Mouse (Mus musculus): ENCODE measurements around the gene Mecom. TPM values are rescaled to one million over a fixed set of nuclear protein-coding genes. Genes with fewer than 3 reads are reported as not detected.

The Mecom gene
- total and polyA plus RNA-seq, 3 experiments: not detected

- H3K27me3 ChIP-seq (replicated peaks): no peaks in the 10 kb centered on the region
- in situ Hi-C loops (cut with MboI; ENCODE audit: low pct_ligation_motif_present, low pct_unique_long_range_greater_than_20kb, low sequenced_read_pairs): no loop called here
- TF ChIP-seq NRF1 (IDR thresholded peaks at IDR 0.05; ENCODE audit: low read depth, low read length) (no peak), MAFK (IDR thresholded peaks at IDR 0.05; ENCODE audit: insufficient replicate concordance, low read length) (no peak), MXI1 (IDR thresholded peaks at IDR 0.05; ENCODE audit: low read depth, low read length) (no peak), KAT2A (IDR thresholded peaks at IDR 0.05; ENCODE audit: insufficient replicate concordance, low read length) (no peak)
- no peak overlapping the region for H3K4me3 ChIP-seq (replicated peaks in 1 of 3; ENCODE audit: low read depth in 2 of 3, low read length in 2 of 3, poor library complexity in 1 of 3)
- dilution Hi-C loops (cut with MboI; ENCODE audit: extremely low pct_ligation_motif_present, extremely low pct_unique_long_range_greater_than_20kb, low sequenced_read_pairs): no loop called here
- no peaks in the 10 kb centered on the region for H3K79me2 ChIP-seq (replicated peaks; ENCODE audit: control insufficient read depth, extremely low read depth, insufficient read depth, poor library complexity, severe bottlenecking)
- no peak overlapping the region for H3K27ac ChIP-seq (ENCODE audit: insufficient read depth, low read depth)
- no peak overlapping the region for H3K4me2 ChIP-seq (ENCODE audit: insufficient read depth, low read depth, poor library complexity, severe bottlenecking)
- H3K36me3 ChIP-seq (replicated peaks in 1 of 2; ENCODE audit: control insufficient read depth in 1 of 2, insufficient read depth in 1 of 2, low read length in 1 of 2): no peaks in the 10 kb centered on the region
- no peak for DNase-seq (ENCODE audit: extremely low read depth)
- no peak overlapping the region for H3K9ac ChIP-seq (ENCODE audit: insufficient read depth, low read depth)
- no peaks in the 10 kb centered on the region for H3K9me3 ChIP-seq (replicated peaks; ENCODE audit: low read length)
- peaks cover 0 to 13% of the 10 kb centered on the region in 2 experiments; a peak in 2 of 4 replicates for H3K4me1 ChIP-seq (ENCODE audit: control insufficient read depth in 1 of 2, insufficient read depth in 2 of 2)
These were observed 155.1 kb downstream of the Mecom start for GRCm38 (mm10) chr3:30392662-30393061.

GRCm38 (mm10) chr3:30392218-30392617 lies 155.6 kb downstream of the Mecom start:
- Histone ChIP-seq H3K27ac (ENCODE audit: insufficient read depth, low read depth) (no peak overlapping the region), H3K9me3 (replicated peaks; ENCODE audit: low read length) (no peaks in the 10 kb centered on the region), H3K4me1 (ENCODE audit: control insufficient read depth in 1 of 2, insufficient read depth in 2 of 2) (peaks cover 0 to 17% of the 10 kb centered on the region in 2 experiments; a peak in 2 of 4 replicates), H3K4me3 (replicated peaks in 1 of 3; ENCODE audit: low read depth in 2 of 3, low read length in 2 of 3, poor library complexity in 1 of 3) (no peak overlapping the region), H3K79me2 (replicated peaks; ENCODE audit: control insufficient read depth, extremely low read depth, insufficient read depth, poor library complexity, severe bottlenecking) (no peaks in the 10 kb centered on the region), H3K36me3 (replicated peaks in 1 of 2; ENCODE audit: control insufficient read depth in 1 of 2, insufficient read depth in 1 of 2, low read length in 1 of 2) (no peaks in the 10 kb centered on the region), H3K4me2 (ENCODE audit: insufficient read depth, low read depth, poor library complexity, severe bottlenecking) (no peak overlapping the region), H3K9ac (ENCODE audit: insufficient read depth, low read depth) (no peak overlapping the region), H3K27me3 (replicated peaks) (no peaks in the 10 kb centered on the region)
- no peak for TF ChIP-seq ELF1 (IDR thresholded peaks at IDR 0.05; ENCODE audit: low read depth, low read length)
- TF ChIP-seq USF1 (IDR thresholded peaks at IDR 0.05; ENCODE audit: low read depth, low read length): no peak
- no peak for TF ChIP-seq KAT2A (IDR thresholded peaks at IDR 0.05; ENCODE audit: insufficient replicate concordance, low read length)
- no peak for TF ChIP-seq MEF2A (IDR thresholded peaks at IDR 0.05; ENCODE audit: borderline replicate concordance, low read depth, low read length)
- TF ChIP-seq CHD1 (IDR thresholded peaks at IDR 0.05; ENCODE audit: low read depth, low read length): no peak
- TF ChIP-seq MAFK (IDR thresholded peaks at IDR 0.05; ENCODE audit: insufficient replicate concordance, low read length): no peak
- TF ChIP-seq MXI1 (IDR thresholded peaks at IDR 0.05; ENCODE audit: low read depth, low read length): no peak
- no peak for TF ChIP-seq ZNF384 (IDR thresholded peaks at IDR 0.05; ENCODE audit: low read depth, low read length)
- TF ChIP-seq IRF4 (IDR thresholded peaks at IDR 0.05; ENCODE audit: low read depth, low read length): no peak
- TF ChIP-seq CTCF (conservative IDR thresholded peaks at IDR 0.05 in 1 of 2, IDR thresholded peaks at IDR 0.05 in 1 of 2; ENCODE audit: low read depth in 2 of 2, low read length in 2 of 2): no peak
- no peak for TF ChIP-seq E2F4 (IDR thresholded peaks at IDR 0.05; ENCODE audit: insufficient replicate concordance, low read depth, low read length)
- TF ChIP-seq MAZ (IDR thresholded peaks at IDR 0.05; ENCODE audit: low read depth, low read length): no peak
- no peak for TF ChIP-seq NELFE (IDR thresholded peaks at IDR 0.05; ENCODE audit: low read depth, low read length)
- TF ChIP-seq JUND (conservative IDR thresholded peaks at IDR 0.05; ENCODE audit: low read depth, low read length): no peak
- dilution Hi-C loops (cut with MboI; ENCODE audit: extremely low pct_ligation_motif_present, extremely low pct_unique_long_range_greater_than_20kb, low sequenced_read_pairs): no loop called here
- DNase-seq (ENCODE audit: extremely low read depth): no peak
- in situ Hi-C loops (cut with MboI; ENCODE audit: low pct_ligation_motif_present, low pct_unique_long_range_greater_than_20kb, low sequenced_read_pairs): no loop called here

All from CH12.LX (cell line).